Mouse (Mus musculus) ES-Bruce4 (cell line): ENCODE measurements around the gene Fam20c. TPM values are rescaled to one million over a fixed set of nuclear protein-coding genes. Genes with fewer than 3 reads are reported as not detected.

Experiments used
- H3K27ac ChIP-seq: 2 replicates; pipeline ENCODE4 v1.5.1; 2012; ENCODE audit warnings: low read length, inconsistent platforms; ENCODE audit not compliant: insufficient read depth
- H3K27me3 ChIP-seq: 2 replicates; pipeline ENCODE4 v1.6.1; 2012; ENCODE audit warnings: mild to moderate bottlenecking, low read length, inconsistent platforms; ENCODE audit not compliant: control insufficient read depth, poor library complexity, insufficient read depth, severe bottlenecking
- H3K36me3 ChIP-seq: 2 replicates; pipeline ENCODE4 v1.6.1; 2012; ENCODE audit warnings: inconsistent platforms, mild to moderate bottlenecking, low read length, moderate library complexity; ENCODE audit not compliant: control insufficient read depth, poor library complexity, insufficient read depth, severe bottlenecking
- H3K4me1 ChIP-seq: one replicate; pipeline ENCODE4 v1.8.1; 2011; ENCODE audit warnings: low read length; ENCODE audit not compliant: control insufficient read depth, insufficient read depth
- H3K4me3 ChIP-seq: 2 replicates; pipeline ENCODE4 v1.5.1; 2011; ENCODE audit warnings: low read depth, mild to moderate bottlenecking, low read length
- H3K9ac ChIP-seq: 2 replicates; pipeline ENCODE4 v1.6.1; 2012; ENCODE audit warnings: low read depth, mild to moderate bottlenecking, inconsistent platforms; ENCODE audit not compliant: poor library complexity, severe bottlenecking
- H3K9me3 ChIP-seq: replicated peaks from 2 replicates; pipeline ENCODE4 v1.6.1; 2012; ENCODE audit warnings: mild to moderate bottlenecking, low read length, inconsistent platforms; ENCODE audit not compliant: control insufficient read depth, poor library complexity, insufficient read depth, severe bottlenecking
- CTCF ChIP-seq: IDR thresholded peaks from one replicate; pipeline ENCODE4 v1.8.1; 2011; ENCODE audit warnings: low read depth, low read length
- EP300 ChIP-seq: IDR thresholded peaks from 2 replicates; pipeline ENCODE4 v1.6.1; 2011; ENCODE audit warnings: low read depth, low read length; ENCODE audit not compliant: insufficient read depth
- POLR2A ChIP-seq: IDR thresholded peaks from one replicate; pipeline ENCODE4 v1.8.1; 2011; ENCODE audit warnings: low read length; ENCODE audit not compliant: insufficient read depth
- polyA plus RNA-seq: library from polyadenylated mRNA; stranded (reverse); fragments of >200 nt; gene quantifications from 2 replicates; pipeline ENCODE4 v1.2.4, GENCODE M21; 2011; ENCODE audit warnings: low read depth; ENCODE audit not compliant: missing spikeins, insufficient read depth, insufficient read length

Gene Fam20c
- polyA plus RNA-seq, 1 experiment, result 0.88 TPM

DNA sequence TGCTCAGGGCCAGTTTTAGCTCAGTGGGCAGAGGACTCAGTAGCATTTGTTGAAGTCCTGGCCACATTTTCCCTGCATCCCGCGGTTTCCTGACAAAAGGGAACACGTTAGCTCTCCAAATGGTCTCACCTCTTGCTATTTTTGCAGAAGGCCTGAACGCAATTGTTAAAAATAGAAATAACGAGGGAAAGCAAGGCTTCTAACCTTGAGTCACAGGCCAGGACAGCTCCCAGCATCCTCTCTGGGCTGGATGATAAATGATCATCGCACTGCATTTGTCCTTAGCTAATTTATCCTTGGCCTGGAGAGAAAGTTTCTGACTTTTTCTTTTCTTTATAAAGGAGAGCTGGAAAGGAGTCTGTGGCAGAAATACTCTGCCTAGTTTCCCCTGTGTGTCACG is 29.2 kb upstream of the Fam20c start:
- Histone ChIP-seq H3K27me3 (no peaks in the 10 kb centered on the region), H3K4me3 (no peak overlapping the region), H3K9me3 (no peaks in the 10 kb centered on the region), H3K36me3 (no peaks in the 10 kb centered on the region), H3K4me1 (no peaks in the 10 kb centered on the region), H3K27ac (no peak overlapping the region), H3K9ac (no peak overlapping the region)
- TF ChIP-seq EP300, result no peak
- TF ChIP-seq CTCF, result no peak
- TF ChIP-seq POLR2A, result no peak

DNA sequence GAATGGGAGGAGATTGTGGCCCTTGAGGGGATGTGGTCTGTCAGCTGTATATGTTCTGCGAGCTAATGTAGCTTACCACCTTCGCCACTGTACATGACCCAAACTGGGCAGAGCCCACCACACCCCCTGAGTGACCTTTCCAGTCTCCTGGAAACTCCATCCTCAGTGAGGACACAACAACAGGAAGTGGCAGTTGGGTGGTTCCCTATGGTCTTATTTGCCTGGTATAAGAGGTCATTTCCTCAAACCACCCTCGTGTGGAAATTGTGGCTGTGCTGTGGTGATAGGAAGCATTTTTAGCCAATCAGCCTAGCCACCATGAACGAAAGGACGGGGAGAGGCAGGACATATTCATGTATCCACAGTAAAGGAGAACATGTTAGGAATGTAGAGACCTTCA is 23.5 kb upstream of the Fam20c start:
- H3K27me3 ChIP-seq, result no peaks in the 10 kb centered on the region
- no peaks in the 10 kb centered on the region for H3K4me1 ChIP-seq
- no peaks in the 10 kb centered on the region for H3K9me3 ChIP-seq
- H3K4me3 ChIP-seq, result no peak overlapping the region
- no peak overlapping the region for H3K9ac ChIP-seq
- no peak overlapping the region for H3K27ac ChIP-seq
- H3K36me3 ChIP-seq, result no peaks in the 10 kb centered on the region
- TF ChIP-seq EP300 (no peak), CTCF (no peak), POLR2A (no peak)

GRCm38 (mm10) chr5:138733317-138733899 is 20.9 kb upstream of the Fam20c start:
- no peaks in the 10 kb centered on the region; the same call in 1 of the 2 replicates for H3K27me3 ChIP-seq
- no peak overlapping the region for H3K4me3 ChIP-seq
- no peaks in the 10 kb centered on the region for H3K4me1 ChIP-seq
- H3K9me3 ChIP-seq, result no peaks in the 10 kb centered on the region
- no peaks in the 10 kb centered on the region for H3K36me3 ChIP-seq
- no peak overlapping the region for H3K9ac ChIP-seq
- H3K27ac ChIP-seq, result no peak overlapping the region
- TF ChIP-seq EP300 (no peak), POLR2A (no peak), CTCF (no peak)

DNA sequence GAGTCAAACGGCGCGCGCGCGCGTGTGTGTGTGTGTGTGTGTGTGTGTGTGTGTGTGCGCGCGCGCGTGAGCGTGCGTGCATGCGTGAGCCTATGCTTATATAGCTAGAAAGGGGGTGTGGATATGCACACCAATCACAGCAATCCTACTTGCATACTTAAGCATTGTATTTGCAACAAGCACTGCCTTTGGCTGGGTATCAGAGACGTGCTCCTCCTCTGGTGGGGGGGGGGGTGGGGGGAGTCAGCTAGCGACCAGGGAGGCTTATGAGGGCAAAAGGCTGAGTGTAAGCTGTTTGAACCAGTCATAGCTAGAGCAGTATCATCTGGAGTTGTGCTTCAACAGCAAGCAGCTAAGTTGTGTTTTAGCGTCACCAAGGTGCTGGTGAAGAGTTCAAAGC is 20.3 kb upstream of the Fam20c start:
- H3K36me3 ChIP-seq, result no peaks in the 10 kb centered on the region
- TF ChIP-seq POLR2A (no peak), CTCF (no peak), EP300 (no peak)
- H3K9ac ChIP-seq, result no peak overlapping the region
- H3K4me1 ChIP-seq, result no peaks in the 10 kb centered on the region
- no peak overlapping the region for H3K27ac ChIP-seq
- no peaks in the 10 kb centered on the region; the same call in 1 of the 2 replicates for H3K27me3 ChIP-seq
- H3K4me3 ChIP-seq, result no peak overlapping the region
- no peaks in the 10 kb centered on the region for H3K9me3 ChIP-seq

DNA sequence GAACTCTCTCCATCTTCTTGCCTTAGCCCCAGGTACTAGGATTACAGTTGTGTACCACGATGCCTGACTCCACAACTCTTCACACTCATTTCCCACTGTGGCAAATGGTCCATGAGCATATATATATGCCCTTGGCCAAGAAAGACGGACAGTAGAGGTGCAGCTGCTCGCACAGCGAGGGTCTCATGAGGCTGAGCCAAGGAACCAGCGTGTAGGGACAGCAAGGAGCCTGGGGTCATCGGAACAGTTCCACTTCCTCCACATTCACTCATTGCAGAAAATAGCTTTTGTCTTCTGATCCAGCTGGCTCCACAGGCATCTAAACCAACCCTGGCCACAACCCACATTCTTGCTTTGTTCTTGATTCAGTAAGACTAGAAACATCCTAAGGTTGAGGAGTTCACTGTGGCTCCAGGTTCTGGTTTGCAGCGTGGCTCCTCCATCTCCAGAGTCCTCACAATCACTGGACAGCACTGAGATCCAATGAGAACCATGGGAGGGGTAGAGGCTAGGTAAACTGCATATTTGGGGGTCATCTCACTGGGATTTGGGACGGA is 19.0 kb upstream of the Fam20c start:
- Histone ChIP-seq H3K4me1 (no peaks in the 10 kb centered on the region), H3K36me3 (no peaks in the 10 kb centered on the region), H3K27ac (no peak overlapping the region), H3K4me3 (no peak overlapping the region), H3K9me3 (no peaks in the 10 kb centered on the region), H3K9ac (no peak overlapping the region), H3K27me3 (no peaks in the 10 kb centered on the region; the same call in 1 of the 2 replicates)
- TF ChIP-seq CTCF (no peak), POLR2A (no peak), EP300 (no peak)

GRCm38 (mm10) chr5:138740150-138740549 is 14.2 kb upstream of the Fam20c start:
- no peak overlapping the region for H3K4me3 ChIP-seq
- H3K9ac ChIP-seq, result no peak overlapping the region
- TF ChIP-seq EP300 (no peak), POLR2A (no peak), CTCF (no peak)
- H3K36me3 ChIP-seq, result no peaks in the 10 kb centered on the region
- H3K27me3 ChIP-seq, result no peaks in the 10 kb centered on the region; the same call in 1 of the 2 replicates
- H3K9me3 ChIP-seq, result no peaks in the 10 kb centered on the region
- H3K27ac ChIP-seq, result no peak overlapping the region
- H3K4me1 ChIP-seq, result no peaks in the 10 kb centered on the region
